Mouse (Mus musculus) heart, postnatal 0 days (tissue): Measurements from ENCODE around the gene Nr1h4. TPM values are rescaled to one million over a fixed set of nuclear protein-coding genes. Genes with fewer than 3 reads are reported as not detected.

Experiments used
- ATAC-seq: fragments of 200-750 bp; cut with Nextera tagmentation; 2 replicates; pipeline ENCODE4 v1.8.0; 2017; ENCODE audit warnings: low read depth, moderate number of reproducible peaks, moderate library complexity; ENCODE audit not compliant: insufficient read depth
- DNase-seq: peaks from one replicate; pipeline ENCODE4 v3.0.0-alpha.2; 2016; ENCODE audit warnings: low spot score
- H3K27ac ChIP-seq: fragments of 300-500 bp; sonication (generic); 2 replicates; pipeline ENCODE4 v1.5.1; 2014; ENCODE audit warnings: low read depth, mild to moderate bottlenecking
- H3K27me3 ChIP-seq: fragments of 300-500 bp; sonication (generic); 2 replicates; pipeline ENCODE4 v1.6.1; 2014; ENCODE audit warnings: low read length, mixed read lengths; ENCODE audit not compliant: control insufficient read depth, insufficient read depth
- H3K36me3 ChIP-seq: fragments of 300-500 bp; sonication (generic); replicated peaks from 2 replicates; pipeline ENCODE4 v1.6.1; 2014; ENCODE audit warnings: low read length, mixed read lengths; ENCODE audit not compliant: control insufficient read depth, insufficient read depth
- H3K4me1 ChIP-seq: fragments of 300-500 bp; sonication (generic); 2 replicates; pipeline ENCODE4 v1.6.1; 2014; ENCODE audit warnings: antibody characterized with exemption; ENCODE audit not compliant: control insufficient read depth, insufficient read depth
- H3K4me2 ChIP-seq: fragments of 300-500 bp; sonication (generic); 2 replicates; pipeline ENCODE4 v1.6.1; 2014; ENCODE audit warnings: low read depth, mild to moderate bottlenecking, low read length, moderate library complexity
- H3K4me3 ChIP-seq: fragments of 300-500 bp; sonication (generic); 2 replicates; pipeline ENCODE4 v1.5.1; 2014; ENCODE audit warnings: low read depth, low read length
- H3K9ac ChIP-seq: fragments of 300-500 bp; sonication (generic); replicated peaks from 2 replicates; pipeline ENCODE4 v1.6.1; 2014; ENCODE audit warnings: low read depth, low read length, mixed read lengths
- H3K9me3 ChIP-seq: fragments of 300-500 bp; sonication (generic); replicated peaks from 2 replicates; pipeline ENCODE4 v1.6.1; 2016; ENCODE audit warnings: low read length; ENCODE audit not compliant: control insufficient read depth
- CTCF ChIP-seq: IDR thresholded peaks from 2 replicates; pipeline ENCODE4 v1.5.1; 2016; ENCODE audit warnings: antibody characterized with exemption, control low read depth, low read depth
- EP300 ChIP-seq: IDR thresholded peaks from 2 replicates; pipeline ENCODE4 v1.6.1; 2016; ENCODE audit warnings: antibody characterized with exemption, low read depth
- WGBS: fragments of 180-500 bp; shearing (Covaris S2); extraction: QIAGEN DNeasy Blood & Tissue Kit; methylation state at CpG from one replicate; pipeline ENCODE4 v1.1.7; 2014; 5-methylcytosine and 5-hydroxymethylcytosine counted together
- polyA plus RNA-seq: library from polyadenylated mRNA; unstranded; fragments of >200 nt; fragmentation: Nextera tagmentation; extraction: Ambion mirVana; gene quantifications from 2 replicates; pipeline ENCODE4 v1.2.1, GENCODE M21; 2015
- total RNA-seq: library from RNA; depleted of rRNA; stranded (reverse); fragments of >200 nt; gene quantifications from 2 replicates; pipeline ENCODE4 v1.2.3, GENCODE M21; 2014; ENCODE audit warnings: low replicate concordance

Gene Nr1h4
- total and polyA plus RNA-seq, 2 experiments from 2014 or later, result 1.3 to 1.4 TPM

DNA sequence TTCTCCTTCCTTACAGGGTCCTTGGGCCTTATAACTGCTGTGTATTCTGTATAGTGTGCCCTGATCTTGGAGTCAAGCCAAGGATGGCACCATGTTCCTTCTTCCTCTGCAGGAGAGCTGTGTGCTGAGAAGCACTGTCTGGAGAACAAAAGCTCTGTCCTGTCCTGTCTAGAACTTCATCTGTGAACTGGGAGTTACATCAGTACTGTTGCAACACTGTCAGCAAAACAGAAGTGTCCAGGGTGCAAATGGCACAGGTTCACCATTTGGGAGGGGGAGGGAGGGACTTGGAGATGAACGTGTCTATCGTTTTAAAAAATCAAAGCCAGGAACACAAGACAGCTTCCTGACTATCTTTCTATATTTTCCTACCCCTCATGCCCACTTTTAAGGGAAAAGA is 1.4 kb downstream of the Nr1h4 start:
- Histone ChIP-seq H3K9me3 (no peaks in the 10 kb centered on the region), H3K4me1 (peaks cover 27% of the 10 kb centered on the region), H3K4me2 (no peak overlapping the region; the same call in 1 of the 2 replicates), H3K27ac (no peak overlapping the region), H3K4me3 (no peak overlapping the region), H3K27me3 (no peaks in the 10 kb centered on the region), H3K9ac (no peak overlapping the region), H3K36me3 (no peaks in the 10 kb centered on the region)
- WGBS, result 39% methylated on average over 2 of the region's 2 CpGs
- ATAC-seq, result no peak
- TF ChIP-seq EP300 (no peak), CTCF (no peak)
- no peak for DNase-seq

DNA sequence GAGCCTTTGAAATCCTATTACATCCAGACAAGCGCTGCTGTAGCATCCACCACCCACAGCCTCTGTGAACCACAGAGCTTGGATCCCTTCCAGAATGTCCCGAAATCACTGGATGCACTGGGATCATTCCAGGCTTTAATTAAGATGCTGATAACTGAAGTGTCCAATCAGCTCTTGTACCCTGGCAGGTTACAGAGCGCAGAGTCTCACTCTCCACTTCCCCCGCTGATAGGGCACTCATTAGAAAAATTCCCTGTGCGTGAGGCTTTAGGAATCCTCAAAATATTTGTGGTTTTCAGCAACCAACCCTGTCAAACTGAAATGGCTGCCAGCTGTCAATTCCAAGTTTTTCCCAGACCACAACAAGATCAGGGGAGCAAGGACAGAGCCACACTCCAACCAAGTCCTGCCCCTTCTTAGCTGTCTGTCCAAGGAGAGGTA is 2.2 kb downstream of the Nr1h4 start:
- WGBS, result 16% methylated on average over 5 of the region's 5 CpGs
- Histone ChIP-seq H3K9ac (no peak overlapping the region), H3K4me2 (no peak overlapping the region), H3K9me3 (no peaks in the 10 kb centered on the region), H3K4me3 (no peak overlapping the region), H3K4me1 (peaks cover 32% of the 10 kb centered on the region), H3K27me3 (no peaks in the 10 kb centered on the region), H3K36me3 (no peaks in the 10 kb centered on the region), H3K27ac (peak overlapping the region; percentile 53)
- ATAC-seq (peak; percentile 95), DNase-seq (peak; percentile 92)
- peak; percentile 99 for TF ChIP-seq EP300
- no peak for TF ChIP-seq CTCF

DNA sequence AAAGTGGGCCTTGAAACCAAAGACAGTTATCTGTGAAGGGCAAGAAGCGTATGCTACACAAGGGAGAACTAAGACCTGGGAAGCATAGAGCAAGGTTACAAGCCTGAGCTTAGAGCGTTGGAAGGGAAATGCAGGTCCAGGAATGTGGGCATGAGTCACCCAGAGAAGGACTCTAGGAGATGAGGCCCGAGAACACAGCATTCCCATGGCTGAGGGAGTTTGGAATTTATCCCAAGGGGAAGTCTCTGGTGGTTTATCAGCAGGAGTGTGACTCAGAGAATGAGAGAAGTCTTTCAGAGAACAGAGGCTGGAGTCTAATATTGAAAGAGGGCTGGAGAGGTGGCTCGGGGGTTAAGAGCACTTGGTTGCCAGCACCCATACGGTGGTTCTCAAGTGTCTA is 6.3 kb downstream of the Nr1h4 start:
- Histone ChIP-seq H3K4me2 (no peak overlapping the region), H3K9ac (no peak overlapping the region), H3K9me3 (no peaks in the 10 kb centered on the region), H3K36me3 (no peaks in the 10 kb centered on the region), H3K27ac (peak overlapping the region; percentile 39; the same call in 1 of the 2 replicates), H3K4me3 (no peak overlapping the region), H3K27me3 (no peaks in the 10 kb centered on the region), H3K4me1 (peaks cover 24% of the 10 kb centered on the region)
- DNase-seq, result peak; percentile 83
- ATAC-seq, result peak; percentile 55
- TF ChIP-seq EP300 (no peak), CTCF (no peak)
- 13% methylated on average over 5 of the region's 5 CpGs for WGBS

DNA sequence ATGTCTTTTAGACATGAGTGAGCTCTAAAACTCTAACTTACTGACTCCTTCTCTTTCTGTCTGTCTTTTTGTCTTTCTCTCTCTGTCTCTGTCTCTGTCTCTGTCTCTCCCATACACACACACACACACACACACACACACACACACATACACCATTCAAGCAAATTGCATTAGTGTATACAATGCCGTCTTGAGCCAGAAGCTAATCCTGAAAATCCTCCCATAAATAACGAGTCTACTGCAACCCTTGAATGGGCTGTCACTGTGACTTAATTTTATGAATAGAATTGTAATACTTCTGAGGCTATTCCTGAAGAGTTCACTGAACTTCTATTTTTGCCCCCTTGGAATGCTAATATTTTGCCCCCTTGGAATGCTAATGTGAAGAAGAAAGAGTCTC is 7.6 kb downstream of the Nr1h4 start:
- no peaks in the 10 kb centered on the region for H3K36me3 ChIP-seq
- WGBS, result 91% methylated on average over 2 of the region's 2 CpGs
- no peak overlapping the region for H3K4me2 ChIP-seq
- no peak for DNase-seq
- TF ChIP-seq EP300, result no peak
- TF ChIP-seq CTCF, result no peak
- H3K9me3 ChIP-seq, result no peaks in the 10 kb centered on the region
- no peak overlapping the region for H3K9ac ChIP-seq
- H3K27me3 ChIP-seq, result no peaks in the 10 kb centered on the region
- no peak overlapping the region for H3K4me3 ChIP-seq
- H3K4me1 ChIP-seq, result peaks cover 23% of the 10 kb centered on the region
- no peak overlapping the region for H3K27ac ChIP-seq
- no peak for ATAC-seq

DNA sequence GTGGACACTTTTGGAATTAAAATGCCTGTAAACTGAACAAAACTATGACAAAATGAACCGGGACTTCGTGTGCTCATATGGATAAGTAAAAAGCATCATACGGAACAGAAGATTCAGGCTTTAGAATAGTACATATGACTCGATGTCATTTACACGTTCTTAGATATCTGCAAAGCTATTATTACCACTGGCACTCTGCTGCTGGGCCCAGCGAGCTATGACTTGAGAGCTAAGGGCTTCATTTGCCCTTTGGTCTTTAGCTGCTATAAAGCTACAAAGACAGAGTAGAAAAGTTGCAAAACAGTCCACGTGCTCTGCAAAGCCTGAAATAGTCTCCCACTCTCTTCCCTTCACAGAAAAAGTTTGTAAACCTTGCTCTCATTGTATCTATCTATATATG is 10.9 kb downstream of the Nr1h4 start:
- TF ChIP-seq CTCF (no peak), EP300 (no peak)
- peak; percentile 45; the same call in 1 of the 2 replicates for ATAC-seq
- WGBS, result 32% methylated on average over 7 of the region's 7 CpGs
- peaks cover 10% of the 10 kb centered on the region; the same call in 1 of the 2 replicates for H3K4me1 ChIP-seq
- H3K27me3 ChIP-seq, result no peaks in the 10 kb centered on the region
- DNase-seq, result peak; percentile 60
- H3K27ac ChIP-seq, result peak overlapping the region; percentile 52
- no peaks in the 10 kb centered on the region for H3K9me3 ChIP-seq
- no peak overlapping the region for H3K4me3 ChIP-seq
- no peak overlapping the region for H3K9ac ChIP-seq
- H3K4me2 ChIP-seq, result no peak overlapping the region
- H3K36me3 ChIP-seq, result no peaks in the 10 kb centered on the region

DNA sequence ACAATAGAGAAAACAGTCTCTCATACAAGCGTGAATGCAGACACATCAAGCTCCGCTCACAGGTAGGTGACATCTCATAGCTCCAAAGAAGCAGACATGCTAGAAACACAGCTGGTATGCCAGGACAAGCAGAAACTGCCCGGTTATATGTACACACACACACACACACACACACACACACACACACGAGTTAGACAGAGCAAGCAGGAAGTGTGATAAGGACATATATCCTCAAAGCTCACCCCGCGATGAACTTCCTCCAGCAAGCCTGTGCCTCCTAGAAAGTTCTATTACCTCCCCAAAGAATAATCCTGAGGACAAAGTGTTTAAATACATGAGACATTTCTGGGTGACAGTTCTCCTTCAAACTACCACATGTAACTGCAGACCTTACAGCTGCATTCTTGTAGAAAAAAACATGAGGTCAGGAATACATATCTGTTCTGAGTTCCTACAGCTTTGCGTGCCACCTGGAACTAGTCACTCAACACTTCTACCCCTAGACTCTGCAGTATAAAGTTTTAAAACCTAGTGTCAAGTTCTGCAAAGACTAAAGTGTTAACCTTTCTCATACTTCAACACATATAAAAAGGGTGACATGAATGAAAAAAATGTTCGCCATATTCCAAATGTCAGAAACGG is 11.5 kb downstream of the Nr1h4 start:
- Histone ChIP-seq H3K4me1 (peaks cover 4% of the 10 kb centered on the region; the same call in 1 of the 2 replicates), H3K4me3 (no peak overlapping the region), H3K9me3 (no peaks in the 10 kb centered on the region), H3K9ac (no peak overlapping the region), H3K36me3 (no peaks in the 10 kb centered on the region), H3K27ac (peak overlapping the region; percentile 52), H3K4me2 (no peak overlapping the region), H3K27me3 (no peaks in the 10 kb centered on the region)
- 27% methylated on average over 9 of the region's 9 CpGs for WGBS
- peak; percentile 85 for ATAC-seq
- TF ChIP-seq CTCF, result no peak
- TF ChIP-seq EP300, result no peak
- peak; percentile 61 for DNase-seq
